Mouse (Mus musculus): ENCODE results near the gene Myo18a.

Gene Myo18a

DNA sequence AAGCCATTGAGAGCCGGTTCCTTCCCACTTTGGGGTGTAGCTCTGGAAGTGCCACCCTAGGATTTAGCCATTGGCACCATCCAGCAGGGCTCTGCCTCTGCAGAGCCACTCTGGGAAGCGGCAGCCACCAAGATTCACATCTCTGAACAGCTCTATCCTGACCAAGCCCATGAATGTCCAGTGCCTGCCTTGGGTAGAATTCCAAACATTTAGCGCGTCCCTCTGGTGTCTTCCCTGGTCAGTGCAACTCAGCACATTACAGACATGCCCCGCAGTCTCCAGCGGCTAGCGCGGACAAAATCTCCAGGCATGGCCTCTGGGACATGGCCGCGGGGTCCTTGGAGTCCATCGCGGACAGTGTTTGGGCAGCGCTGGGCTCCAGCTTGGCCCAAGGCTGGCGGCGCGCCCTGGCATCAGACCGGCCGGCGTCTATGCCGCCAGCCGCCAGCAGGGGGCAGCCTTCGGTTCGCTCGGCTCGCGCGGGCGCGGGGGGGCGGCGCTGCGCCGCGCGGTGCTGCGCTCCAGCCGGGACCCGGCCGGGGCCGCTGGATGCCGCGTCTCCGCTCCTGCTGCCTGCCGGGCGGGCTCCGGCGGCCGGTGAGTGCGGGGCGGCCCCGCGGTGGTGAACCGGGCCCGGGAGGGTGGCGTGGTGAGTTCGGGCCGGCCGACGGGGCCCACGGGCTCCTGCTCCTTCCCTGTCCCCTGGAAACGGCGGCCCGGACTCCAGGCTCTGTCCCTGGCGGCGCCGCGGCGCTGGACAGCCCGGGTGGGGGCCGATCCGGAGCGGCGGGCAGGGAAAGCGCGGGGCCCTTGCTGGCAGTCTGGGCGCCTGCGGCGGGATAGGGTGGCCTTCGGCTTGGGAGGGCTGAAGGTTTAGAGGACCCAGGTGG lies at the start of gene Myo18a:
Gene Myo18a, plus strand, starts transcription at position 464 of the 890 bp plus-strand sequence.
- in situ Hi-C loops (cut with MboI; ENCODE audit: unreplicated experiment in 2 of 2): no loop called here

DNA sequence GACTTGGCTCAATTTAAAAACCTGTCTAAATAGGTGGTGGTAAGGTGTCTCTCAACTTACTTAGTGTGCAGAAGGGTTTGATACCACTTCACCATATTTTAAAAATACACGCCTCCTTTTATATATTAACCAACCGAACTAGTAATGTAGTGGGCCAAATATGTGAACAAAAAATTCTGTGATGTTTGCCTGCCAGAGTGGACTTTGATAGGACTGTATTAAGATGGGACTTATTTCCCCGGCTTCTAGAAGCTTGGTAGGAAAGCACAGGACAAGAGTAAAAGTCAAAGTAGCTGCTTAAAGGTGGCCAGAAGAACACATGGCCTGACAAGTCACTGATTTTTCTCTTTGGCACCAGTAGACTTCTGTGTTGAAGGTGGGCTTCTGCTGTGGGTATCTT lies 49.3 kb upstream of the Myo18a start:
- in situ Hi-C loops (cut with MboI; ENCODE audit: unreplicated experiment in 2 of 2): no loop called here

DNA sequence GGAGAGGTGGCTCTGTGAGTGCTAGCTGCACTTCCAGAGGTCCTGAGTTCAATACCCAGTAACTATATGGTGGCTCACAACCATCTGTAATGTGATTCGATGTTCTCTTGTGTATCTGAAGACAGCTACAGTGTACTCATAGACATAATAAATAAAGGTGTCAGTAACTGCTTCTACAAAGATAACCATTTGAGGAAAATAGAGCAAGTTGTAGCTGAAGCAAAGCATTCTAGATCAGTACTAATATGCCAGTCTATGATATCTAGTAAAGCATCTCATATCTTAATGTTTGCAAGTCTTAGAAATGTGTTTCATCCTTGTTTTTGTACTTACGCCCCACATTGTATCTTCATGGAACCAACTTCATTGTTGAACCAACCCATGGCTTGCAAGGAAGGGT lies 44.0 kb upstream of the Myo18a start:
- in situ Hi-C loops (cut with MboI; ENCODE audit: unreplicated experiment in 2 of 2): no loop called here

DNA sequence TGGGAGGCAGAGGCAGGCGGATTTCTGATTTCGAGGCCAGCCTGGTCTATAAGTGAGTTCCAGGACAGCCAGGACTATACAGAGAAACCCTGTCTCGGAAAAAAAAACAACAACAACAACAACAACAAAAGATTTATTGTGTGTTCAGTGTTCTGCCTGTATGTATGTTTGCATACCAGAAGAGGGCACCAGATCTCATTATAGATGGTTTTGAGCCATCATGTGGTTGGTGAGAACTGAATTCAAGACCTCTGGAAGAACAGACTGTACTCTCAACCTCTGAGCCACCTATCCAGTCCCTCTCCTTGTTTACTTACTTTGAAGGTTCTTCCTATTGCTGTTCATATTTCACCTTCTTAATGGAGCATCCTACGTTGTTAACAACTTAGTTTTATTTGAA lies 41.7 kb upstream of the Myo18a start:
- in situ Hi-C loops (cut with MboI; ENCODE audit: unreplicated experiment in 2 of 2): no loop called here

DNA sequence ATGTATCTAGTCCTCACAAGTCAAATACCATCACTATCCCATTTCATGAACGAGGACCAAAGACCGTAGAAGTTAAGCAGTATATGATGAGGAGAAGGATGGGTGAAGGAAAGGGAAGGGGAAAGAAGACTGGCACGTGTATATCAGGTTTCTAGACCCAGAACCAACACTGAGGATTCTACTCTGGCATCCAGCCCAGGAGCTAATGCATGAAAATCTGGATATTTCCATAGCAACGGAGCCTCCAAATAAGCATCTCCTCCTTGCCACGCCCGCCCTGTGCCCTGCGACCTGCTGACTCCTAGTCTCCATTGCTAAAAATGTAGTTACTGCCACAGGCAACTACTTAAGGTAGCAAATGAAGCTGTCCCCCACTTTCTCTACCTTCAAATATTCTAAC lies 38.3 kb upstream of the Myo18a start:
- in situ Hi-C loops (cut with MboI; ENCODE audit: unreplicated experiment in 2 of 2): no loop called here

DNA sequence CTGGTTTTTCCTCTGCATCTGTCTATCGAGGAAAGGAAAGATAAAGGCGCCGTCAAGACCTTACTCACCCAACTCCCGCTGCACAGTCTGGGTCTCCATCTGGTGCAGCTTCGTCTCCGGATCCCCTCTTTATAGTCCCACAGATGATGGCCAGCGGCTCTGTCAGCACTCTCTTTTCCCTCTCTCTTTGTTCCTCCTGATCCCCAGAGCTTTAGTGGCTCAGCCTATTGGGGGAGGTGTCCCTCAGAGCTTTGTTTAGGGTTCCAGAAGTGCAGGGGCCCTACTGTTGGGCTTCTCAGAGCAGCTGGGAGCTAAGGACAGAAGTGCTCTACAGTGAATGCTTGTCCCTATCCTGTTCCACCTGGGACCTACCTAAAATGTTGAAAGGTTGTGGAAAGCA lies 37.9 kb upstream of the Myo18a start, which contains the start of gene Cryba1:
Gene Cryba1, minus strand, starts transcription at position 101 of the 400 bp plus-strand sequence.
- in situ Hi-C loops (cut with MboI; ENCODE audit: unreplicated experiment in 2 of 2): no loop called here

DNA sequence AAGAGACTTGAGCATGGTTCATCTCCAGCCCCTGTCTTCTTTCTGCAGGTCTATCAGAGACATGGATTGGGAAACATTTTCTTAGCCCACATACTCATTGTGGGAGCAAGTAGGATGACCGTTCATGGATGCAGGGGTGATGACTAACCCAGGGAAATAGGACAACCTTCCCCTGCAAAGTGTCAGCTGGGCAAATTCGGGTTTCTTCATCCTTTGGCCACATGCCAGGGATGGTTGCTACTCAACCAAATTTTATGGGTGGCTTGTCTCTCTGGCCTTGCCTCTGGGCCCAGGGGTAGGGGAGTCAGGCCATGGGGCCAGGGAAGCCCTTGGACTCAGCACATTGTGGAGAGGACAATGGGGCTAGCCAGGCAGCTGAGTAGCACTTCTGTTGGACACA lies 34.5 kb upstream of the Myo18a start:
- in situ Hi-C loops (cut with MboI; ENCODE audit: unreplicated experiment in 2 of 2): no loop called here

DNA sequence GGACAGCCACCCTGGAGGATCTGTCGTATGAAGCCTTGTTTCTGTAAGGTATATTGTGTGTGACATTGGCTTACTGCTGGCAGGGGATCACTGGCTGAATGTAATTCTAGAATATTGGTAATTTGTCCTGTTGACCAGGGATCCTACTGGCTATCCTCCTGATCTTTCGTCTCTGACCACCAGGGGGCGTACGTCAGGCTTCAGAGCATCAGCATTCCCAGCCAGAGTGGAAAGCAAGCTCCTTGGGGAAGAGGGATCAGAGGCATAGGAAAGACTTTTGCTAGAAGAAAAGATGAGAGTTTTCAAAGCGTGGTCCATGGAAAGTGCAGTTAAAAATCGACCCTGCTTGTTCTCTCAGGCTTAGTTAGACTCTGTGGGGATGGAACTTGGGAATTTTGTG lies 25.8 kb upstream of the Myo18a start:
- in situ Hi-C loops (cut with MboI; ENCODE audit: unreplicated experiment in 2 of 2): loop anchor here in 1 of 2 experiments (5.0 kb wide), 1 partner anchor 80 kb away; no protein-coding TSS in a partner anchor

DNA sequence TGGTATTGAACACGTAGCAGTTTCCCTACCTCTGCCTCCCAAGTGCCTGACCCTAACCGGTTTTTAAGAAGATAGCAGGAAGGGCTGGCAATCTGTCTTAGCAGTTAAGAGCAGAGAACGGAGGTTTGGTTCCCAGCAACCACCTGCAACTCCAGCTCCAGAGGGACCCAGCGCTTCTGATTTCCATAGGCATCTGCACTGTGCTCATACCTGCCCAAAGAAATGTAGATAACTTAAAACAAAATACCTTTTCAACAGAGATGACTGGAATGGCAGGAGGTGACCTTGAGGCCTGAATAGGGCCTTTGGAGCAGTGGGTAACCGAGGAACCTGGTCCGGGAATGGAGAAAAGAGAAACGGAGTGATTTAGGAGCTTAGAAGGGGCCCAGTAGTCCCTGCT lies 24.5 kb upstream of the Myo18a start:
- in situ Hi-C loops (cut with MboI; ENCODE audit: unreplicated experiment in 2 of 2): loop anchor here in 1 of 2 experiments (5.0 kb wide), 1 partner anchor 79 kb away; no protein-coding TSS in a partner anchor

DNA sequence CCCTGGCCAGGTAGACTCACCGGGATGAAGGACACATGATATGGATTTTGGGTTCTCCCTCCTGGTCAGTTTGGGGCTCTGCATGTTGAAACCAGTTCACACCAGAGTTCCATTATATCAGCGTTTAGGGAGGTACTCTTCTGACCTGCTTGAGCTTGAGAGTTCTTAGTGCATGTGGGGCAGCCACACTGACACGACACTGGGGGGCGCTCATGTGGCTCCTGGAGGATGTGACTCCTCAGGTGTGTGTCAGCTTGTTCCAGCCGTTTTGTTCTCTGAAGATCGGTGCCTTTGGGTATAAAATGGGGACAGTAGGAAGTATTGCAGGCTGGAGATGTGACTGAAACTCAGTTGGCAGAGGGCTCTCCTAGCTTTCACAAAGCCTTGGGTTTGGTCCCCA lies 19.1 kb upstream of the Myo18a start:
- in situ Hi-C loops (cut with MboI; ENCODE audit: unreplicated experiment in 2 of 2): loop anchor here (5.0 to 10.0 kb wide), 3 partner anchors 73 to 221 kb away; no protein-coding TSS in a partner anchor

DNA sequence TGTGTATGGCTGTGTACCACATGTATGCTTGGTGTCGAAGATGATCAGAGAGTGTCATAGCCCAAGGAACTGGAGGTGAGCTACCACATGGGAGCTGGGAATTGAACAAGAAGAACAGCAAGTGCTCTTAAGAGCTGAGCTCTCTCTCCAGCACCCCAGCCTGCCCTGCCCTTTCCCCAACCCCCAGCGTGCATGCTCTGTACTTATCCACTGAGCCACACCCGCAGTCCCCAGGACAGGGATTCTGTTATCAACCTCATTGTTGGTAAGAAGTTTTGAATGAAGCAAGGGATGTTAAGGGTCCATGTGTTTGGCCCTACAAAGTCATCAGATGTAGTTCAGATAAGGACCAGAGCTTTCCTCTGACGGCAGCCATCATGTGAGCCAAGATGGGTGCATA lies 16.4 kb upstream of the Myo18a start:
- in situ Hi-C loops (cut with MboI; ENCODE audit: unreplicated experiment in 2 of 2): loop anchor here (10.0 kb wide), 2 partner anchors 208 to 218 kb away; no protein-coding TSS in a partner anchor

DNA sequence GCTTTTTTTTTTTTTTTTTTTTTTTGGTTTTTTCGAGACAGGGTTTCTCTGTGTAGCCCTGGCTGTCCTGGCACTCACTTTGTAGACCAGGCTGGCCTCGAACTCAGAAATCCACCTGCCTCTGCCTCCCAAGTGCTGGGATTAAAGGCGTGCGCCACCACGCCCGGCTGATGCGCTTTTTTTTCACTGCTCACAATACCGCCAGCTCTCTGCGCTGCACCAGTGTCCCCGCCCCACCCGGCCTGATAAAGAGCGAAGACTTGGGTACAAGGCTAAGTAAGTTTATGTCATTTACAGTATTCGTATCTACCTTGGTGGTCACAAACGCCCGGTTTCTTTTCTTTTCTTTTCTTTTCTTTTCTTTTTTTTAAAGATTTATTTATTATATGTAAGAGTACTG lies 15.9 kb upstream of the Myo18a start:
- in situ Hi-C loops (cut with MboI; ENCODE audit: unreplicated experiment in 2 of 2): loop anchor here (10.0 kb wide), 2 partner anchors 208 to 218 kb away; no protein-coding TSS in a partner anchor

DNA sequence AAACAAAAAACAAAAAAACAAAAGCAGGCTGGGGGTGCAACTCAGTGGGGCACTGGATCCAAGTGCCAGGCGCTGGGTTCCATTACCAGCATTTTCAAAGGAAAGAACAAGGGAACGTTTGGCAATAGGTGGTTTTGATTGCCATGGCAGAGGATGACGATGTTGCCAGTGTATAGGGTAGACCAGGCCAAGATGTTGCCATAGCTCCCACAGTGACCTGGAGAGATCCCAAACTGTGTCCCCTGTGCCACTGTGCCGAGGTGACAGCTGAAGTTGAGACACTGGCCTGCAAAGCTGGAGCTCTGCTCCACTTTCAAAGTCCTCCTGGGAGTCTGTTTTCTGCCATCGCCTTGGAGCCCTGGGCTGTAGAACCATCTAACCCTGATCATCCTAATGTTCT lies 14.1 kb upstream of the Myo18a start:
- in situ Hi-C loops (cut with MboI; ENCODE audit: unreplicated experiment in 2 of 2): loop anchor here (10.0 kb wide), 2 partner anchors 206 to 216 kb away; no protein-coding TSS in a partner anchor

DNA sequence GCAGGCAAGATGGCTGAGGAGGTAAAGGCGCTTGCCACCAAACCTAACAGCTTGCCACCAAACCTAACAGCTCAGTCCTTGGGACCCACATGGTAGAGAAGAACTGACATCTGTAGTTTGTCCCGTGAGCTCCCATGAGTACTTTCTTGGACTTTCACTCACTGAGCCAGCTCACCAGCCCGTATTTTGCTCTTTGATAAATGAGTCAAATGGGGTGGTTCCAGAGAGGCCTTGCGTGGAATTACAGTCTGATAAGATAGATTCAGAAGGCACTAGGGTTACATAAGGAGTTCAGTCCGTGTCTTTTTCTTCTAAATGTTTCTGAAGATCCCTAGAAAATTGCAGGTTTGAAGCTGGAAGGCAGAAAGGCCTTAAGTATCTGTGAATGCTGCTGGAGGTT lies 10.5 kb upstream of the Myo18a start:
- in situ Hi-C loops (cut with MboI; ENCODE audit: unreplicated experiment in 2 of 2): no loop called here

DNA sequence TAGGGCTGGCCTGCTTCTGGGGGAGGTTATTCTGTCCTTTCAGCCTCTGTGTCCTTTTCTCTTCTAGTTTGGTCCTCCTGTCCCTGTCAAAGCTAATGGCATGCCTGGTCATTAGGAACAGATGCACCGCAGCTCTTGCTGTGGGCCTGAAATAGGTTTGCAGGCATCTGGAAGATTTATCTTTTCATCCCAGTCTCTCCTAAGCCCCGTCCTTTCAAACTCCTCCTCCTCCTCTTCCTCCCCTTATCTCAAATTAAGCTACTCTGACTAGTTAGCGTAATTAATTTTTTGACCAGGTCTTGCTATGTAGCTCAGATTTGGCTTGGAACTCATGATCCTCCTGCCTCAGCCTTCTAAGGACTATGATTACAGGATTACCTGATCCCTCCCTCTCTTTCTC lies 9.6 kb upstream of the Myo18a start:
- in situ Hi-C loops (cut with MboI; ENCODE audit: unreplicated experiment in 2 of 2): no loop called here

DNA sequence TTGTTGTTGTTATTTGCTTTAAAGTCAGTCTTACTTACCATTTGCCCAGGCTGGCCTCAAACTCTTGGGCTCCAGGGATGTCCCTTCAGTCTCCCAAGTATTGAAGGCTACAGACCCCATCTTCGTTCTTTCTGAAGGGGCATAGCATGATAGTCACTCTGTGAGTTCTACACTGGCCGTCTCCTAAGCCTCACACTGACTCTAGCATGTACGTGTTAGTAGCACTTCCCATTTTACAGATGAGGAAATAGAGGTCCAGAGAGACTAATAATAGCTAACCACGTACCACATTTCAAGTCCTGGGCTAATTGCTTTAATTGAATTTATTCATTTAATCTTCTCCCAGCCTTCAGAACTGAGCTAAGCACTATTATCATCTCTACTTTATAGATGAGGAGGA lies 3.0 kb upstream of the Myo18a start:
- in situ Hi-C loops (cut with MboI; ENCODE audit: unreplicated experiment in 2 of 2): no loop called here

DNA sequence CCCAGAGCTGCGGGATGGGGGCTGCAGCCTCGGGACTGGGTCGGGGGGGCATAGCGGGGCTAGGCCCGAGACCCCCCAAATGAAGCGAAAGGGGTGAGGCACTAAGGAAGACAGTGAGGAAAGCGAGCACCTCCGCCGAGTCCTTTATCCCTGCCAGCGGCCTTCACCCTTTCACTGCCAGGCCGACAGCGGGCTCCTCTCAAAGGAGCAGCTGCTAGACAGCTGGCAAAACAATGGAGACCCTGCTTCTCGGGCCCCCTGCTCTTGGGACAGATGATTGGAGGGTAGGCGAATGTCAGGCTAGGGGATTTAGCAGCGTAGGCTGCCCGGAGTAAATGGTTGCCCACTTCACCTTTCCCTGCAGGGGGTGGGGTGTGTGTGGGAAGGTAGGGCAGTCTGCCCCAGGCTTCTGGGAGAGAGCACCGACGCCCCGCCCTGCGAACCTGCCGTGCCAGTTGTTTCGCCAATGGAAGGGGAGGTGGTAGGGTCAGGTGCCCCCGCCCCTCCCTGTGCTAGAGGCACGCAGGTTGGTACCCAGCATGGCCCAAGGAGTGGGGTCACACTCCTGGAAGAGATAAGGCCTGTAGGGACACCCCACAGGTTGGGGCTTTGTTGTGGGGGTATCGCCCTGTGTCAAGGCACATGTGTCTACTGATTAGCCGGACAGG lies 761 bp downstream of the Myo18a start:
- in situ Hi-C loops (cut with MboI; ENCODE audit: unreplicated experiment in 2 of 2): no loop called here

DNA sequence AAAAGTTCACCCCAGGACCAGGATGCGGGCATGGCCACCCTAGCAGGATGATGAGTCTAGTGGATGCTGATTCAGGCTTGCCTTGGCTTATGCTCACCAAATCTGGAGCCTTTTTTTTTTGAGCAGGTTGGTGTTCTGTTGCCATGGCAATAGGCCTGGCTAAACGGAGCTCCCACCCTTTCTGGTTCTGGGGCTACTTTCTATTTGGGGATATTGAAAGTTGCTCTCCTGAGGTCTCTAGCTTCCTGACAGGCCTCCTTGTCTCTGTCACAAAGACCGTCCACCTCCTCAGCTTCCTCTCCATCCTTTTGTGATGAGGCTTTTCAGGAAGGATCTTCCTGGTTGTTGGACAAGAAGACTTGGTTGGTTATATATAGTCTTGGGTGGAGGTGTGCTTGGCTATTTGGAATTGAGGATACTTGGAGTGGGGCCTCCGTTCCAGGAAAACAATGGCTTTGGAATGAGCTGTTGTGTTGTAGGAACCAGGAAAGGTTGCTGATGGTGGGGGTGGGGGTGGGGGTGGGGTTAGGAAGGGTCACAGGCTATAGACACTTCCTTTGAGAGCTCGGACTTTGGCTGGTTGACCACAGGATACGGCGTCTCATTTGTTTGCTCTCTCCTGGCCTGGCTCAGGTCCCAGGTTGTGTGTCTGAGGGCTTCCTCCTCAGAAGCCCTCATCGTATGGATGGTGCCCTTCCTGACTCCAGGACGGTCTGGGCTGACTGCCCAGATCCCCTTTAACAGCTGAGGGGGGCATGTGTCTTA lies 1.8 kb downstream of the Myo18a start:
- in situ Hi-C loops (cut with MboI; ENCODE audit: unreplicated experiment in 2 of 2): no loop called here

DNA sequence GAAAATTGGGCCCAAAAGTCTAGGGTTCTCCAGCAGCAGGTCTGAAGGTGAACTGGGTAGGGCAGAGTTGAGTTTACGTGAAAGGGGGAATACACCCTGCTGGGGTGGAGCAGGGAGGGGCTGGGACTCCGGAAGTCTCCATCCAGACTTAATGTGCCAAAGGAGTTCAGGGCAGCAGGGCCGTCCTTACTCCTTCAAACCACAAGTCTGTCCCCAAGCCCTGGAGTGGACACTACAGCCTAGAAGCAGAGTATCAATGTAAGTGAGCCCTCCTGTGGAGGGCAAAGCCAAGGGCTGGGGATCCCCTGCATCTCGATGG lies 2.4 kb downstream of the Myo18a start:
- in situ Hi-C loops (cut with MboI; ENCODE audit: unreplicated experiment in 2 of 2): no loop called here

DNA sequence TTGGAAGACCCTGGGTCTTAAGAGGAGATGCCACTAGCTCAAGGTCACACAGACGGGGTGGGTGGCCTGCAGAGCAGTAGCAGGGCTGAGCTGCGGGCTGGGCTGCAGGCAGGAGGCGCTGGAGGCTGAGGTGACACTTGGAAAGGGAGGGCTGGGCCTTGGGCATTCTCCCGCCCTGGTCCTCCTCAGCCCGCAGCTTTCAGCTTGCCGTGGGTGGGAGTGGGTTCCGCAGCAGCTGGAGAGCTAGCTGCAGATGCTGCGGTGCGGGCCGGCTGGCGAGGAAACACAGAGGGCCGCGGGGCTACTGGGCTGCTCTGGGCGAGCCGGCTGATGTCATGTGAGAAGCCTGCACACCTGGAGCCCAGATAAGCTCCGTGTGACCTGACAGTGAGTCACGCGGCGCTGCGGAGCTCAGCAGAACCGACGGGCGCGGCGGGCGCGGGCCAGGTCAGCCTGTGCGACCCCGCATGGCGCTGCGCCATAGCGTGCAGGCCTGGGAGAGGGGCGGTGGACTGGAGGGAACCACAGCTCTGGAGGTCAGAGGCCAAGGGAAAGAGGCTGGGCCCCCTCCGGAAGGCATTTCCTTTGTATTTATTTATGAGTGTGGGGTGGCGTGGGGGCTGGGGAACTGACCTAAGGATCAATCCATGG lies 3.4 kb downstream of the Myo18a start:
- in situ Hi-C loops (cut with MboI; ENCODE audit: unreplicated experiment in 2 of 2): no loop called here
